Mouse (Mus musculus) E14TG2a.4 (cell line): ENCODE data around the gene Dnase1l3.

Experiments used
- CTCF ChIP-seq: conservative IDR thresholded peaks from 2 replicates; pipeline ENCODE4 v1.5.1; 2014; ENCODE audit warnings: low read length
- POU5F1 ChIP-seq: IDR thresholded peaks from 2 replicates; pipeline ENCODE4 v1.6.1; 2014; ENCODE audit warnings: low read length, borderline replicate concordance

- TF ChIP-seq CTCF (no peak), POU5F1 (no peak)
Measured at GRCm38 (mm10) chr14:7974643-7975042, 19.7 kb downstream of the Dnase1l3 start.
